Mouse (Mus musculus) limb, embryonic 10.5 days (tissue): ENCODE data around the gene Tifab. TPM values are rescaled to one million over a fixed set of nuclear protein-coding genes. Genes with fewer than 3 reads are reported as not detected.
"Not testable (repeated sequence)": the region's sequence is repeated elsewhere in the genome, so short reads cannot be mapped to it uniquely, and the experiment has no call there.

ENCODE experiments used
- DNase-seq: peaks from one replicate; pipeline ENCODE4 v3.0.0-alpha.2; 2017; ENCODE audit warnings: low spot score
- H3K27ac ChIP-seq: fragments of 300-500 bp; sonication (generic); 2 replicates; pipeline ENCODE4 v1.5.1; 2016; ENCODE audit warnings: mild to moderate bottlenecking
- H3K27me3 ChIP-seq: fragments of 300-500 bp; sonication (generic); 2 replicates; pipeline ENCODE4 v1.6.1; 2016; ENCODE audit warnings: low read depth, mild to moderate bottlenecking; ENCODE audit not compliant: poor library complexity, severe bottlenecking
- H3K36me3 ChIP-seq: fragments of 300-500 bp; sonication (generic); 2 replicates; pipeline ENCODE4 v1.6.1; 2016; ENCODE audit warnings: mild to moderate bottlenecking, moderate library complexity
- H3K4me1 ChIP-seq: fragments of 300-500 bp; sonication (generic); 2 replicates; pipeline ENCODE4 v1.6.1; 2016
- H3K4me3 ChIP-seq: fragments of 300-500 bp; sonication (generic); 2 replicates; pipeline ENCODE4 v1.5.1; 2016; ENCODE audit warnings: mild to moderate bottlenecking, moderate library complexity
- H3K9me3 ChIP-seq: fragments of 300-500 bp; sonication (generic); replicated peaks from 2 replicates; pipeline ENCODE4 v1.6.1; 2016; ENCODE audit warnings: mild to moderate bottlenecking
- WGBS: fragments of 180-500 bp; shearing (Covaris S2); methylation state at CpG from one replicate; pipeline ENCODE4 v1.1.7; 2016; 5-methylcytosine and 5-hydroxymethylcytosine counted together
- polyA plus RNA-seq: library from polyadenylated mRNA; unstranded; fragments of >200 nt; fragmentation: Nextera tagmentation; extraction: Ambion mirVana; gene quantifications from 2 replicates; pipeline ENCODE4 v1.2.1, GENCODE M21; 2016

Gene Tifab
- polyA plus RNA-seq, 1 experiment from 2014 or later, result 1.2 TPM

GRCm38 (mm10) chr13:56199506-56199905 lies 20.8 kb upstream of the Tifab start:
- WGBS, result 73% methylated on average over 8 of the region's 8 CpGs
- no peak overlapping the region for H3K4me3 ChIP-seq
- H3K27me3 ChIP-seq, result peaks cover 27% of the 10 kb centered on the region
- no peaks in the 10 kb centered on the region for H3K9me3 ChIP-seq
- DNase-seq, result no peak
- H3K27ac ChIP-seq, result no peak overlapping the region
- peaks cover 20% of the 10 kb centered on the region for H3K4me1 ChIP-seq
- no peaks in the 10 kb centered on the region for H3K36me3 ChIP-seq

GRCm38 (mm10) chr13:56197473-56198266 lies 19.0 kb upstream of the Tifab start:
- Histone ChIP-seq H3K4me1 (peaks cover 20% of the 10 kb centered on the region), H3K9me3 (no peaks in the 10 kb centered on the region), H3K36me3 (no peaks in the 10 kb centered on the region), H3K4me3 (no peak overlapping the region), H3K27ac (peak overlapping the region; percentile 78), H3K27me3 (peaks cover 27% of the 10 kb centered on the region)
- DNase-seq, result peak; percentile 95
- 14% methylated on average over 15 of the region's 15 CpGs for WGBS

GRCm38 (mm10) chr13:56197031-56197430 lies 18.3 kb upstream of the Tifab start:
- WGBS, result 72% methylated on average over 12 of the region's 12 CpGs
- no peak for DNase-seq
- peak overlapping the region; percentile 78 for H3K27ac ChIP-seq
- no peak overlapping the region for H3K4me3 ChIP-seq
- peaks cover 27% of the 10 kb centered on the region for H3K27me3 ChIP-seq
- peaks cover 20% of the 10 kb centered on the region for H3K4me1 ChIP-seq
- no peaks in the 10 kb centered on the region for H3K9me3 ChIP-seq
- no peaks in the 10 kb centered on the region for H3K36me3 ChIP-seq

- H3K27me3 ChIP-seq, result peaks cover 27% of the 10 kb centered on the region
- H3K4me3 ChIP-seq, H3K9me3 ChIP-seq, H3K27ac ChIP-seq, DNase-seq, H3K36me3 ChIP-seq: not testable (repeated sequence)
- WGBS, result 96% methylated on average over 11 of the region's 11 CpGs
- H3K4me1 ChIP-seq, result peaks cover 20% of the 10 kb centered on the region
Measured at GRCm38 (mm10) chr13:56195824-56196223, 17.1 kb upstream of the Tifab start.

- H3K27me3 ChIP-seq, result peaks cover 17% of the 10 kb centered on the region
- H3K9me3 ChIP-seq, DNase-seq, H3K4me3 ChIP-seq, H3K36me3 ChIP-seq: not testable (repeated sequence)
- WGBS, result 93% methylated on average over 11 of the region's 11 CpGs
- H3K27ac ChIP-seq, result 0 out of 2 replicates have a peak overlapping the region, but pooled peaks have one; percentile 25
- H3K4me1 ChIP-seq, result peaks cover 17% of the 10 kb centered on the region
Measured at GRCm38 (mm10) chr13:56194181-56194580, 15.5 kb upstream of the Tifab start.

GRCm38 (mm10) chr13:56191225-56191624 lies 12.5 kb upstream of the Tifab start:
- H3K9me3 ChIP-seq, result no peaks in the 10 kb centered on the region
- no peaks in the 10 kb centered on the region for H3K36me3 ChIP-seq
- no peak overlapping the region for H3K4me3 ChIP-seq
- no peak overlapping the region for H3K27ac ChIP-seq
- WGBS, result 41% methylated on average over 3 of the region's 3 CpGs
- no peaks in the 10 kb centered on the region for H3K27me3 ChIP-seq
- no peak for DNase-seq
- 0 out of 2 replicates have a peak, but pooled peaks cover 2% of the 10 kb centered on the region for H3K4me1 ChIP-seq

- no peaks in the 10 kb centered on the region for H3K9me3 ChIP-seq
- H3K27ac ChIP-seq, result no peak overlapping the region
- WGBS, result 84% methylated on average over 5 of the region's 5 CpGs
- H3K36me3 ChIP-seq, result no peaks in the 10 kb centered on the region
- H3K4me1 ChIP-seq, result 0 out of 2 replicates have a peak, but pooled peaks cover 2% of the 10 kb centered on the region
- DNase-seq, result no peak
- no peaks in the 10 kb centered on the region for H3K27me3 ChIP-seq
- no peak overlapping the region for H3K4me3 ChIP-seq
Measured at GRCm38 (mm10) chr13:56189688-56190087, 11.0 kb upstream of the Tifab start.

- 93% methylated on average over 5 of the region's 5 CpGs for WGBS
- DNase-seq, result no peak
- H3K36me3 ChIP-seq, result no peaks in the 10 kb centered on the region
- no peaks in the 10 kb centered on the region for H3K4me1 ChIP-seq
- no peaks in the 10 kb centered on the region for H3K9me3 ChIP-seq
- H3K27ac ChIP-seq, result no peak overlapping the region
- H3K4me3 ChIP-seq, result no peak overlapping the region
- no peaks in the 10 kb centered on the region for H3K27me3 ChIP-seq
Measured at GRCm38 (mm10) chr13:56183687-56184086, 5.0 kb upstream of the Tifab start.

- H3K9me3 ChIP-seq, result no peaks in the 10 kb centered on the region
- 78% methylated on average over 8 of the region's 8 CpGs for WGBS
Measured at GRCm38 (mm10) chr13:56181424-56181823, 2.7 kb upstream of the Tifab start.

GRCm38 (mm10) chr13:56176310-56176709 lies 2.4 kb downstream of the Tifab start:
- H3K4me1 ChIP-seq, result peaks cover 55% of the 10 kb centered on the region
- no peak for DNase-seq
- 84% methylated on average over 9 of the region's 9 CpGs for WGBS
- H3K9me3 ChIP-seq, result no peaks in the 10 kb centered on the region
- no peaks in the 10 kb centered on the region for H3K36me3 ChIP-seq
- H3K27ac ChIP-seq, result peak overlapping the region; percentile 67
- H3K27me3 ChIP-seq, result no peaks in the 10 kb centered on the region
- H3K4me3 ChIP-seq, result no peak overlapping the region

More at GRCm38 (mm10) chr13:56181424-56181823, 2.7 kb upstream of the Tifab start:
- H3K4me1 ChIP-seq, result peaks cover 7% of the 10 kb centered on the region
- no peak overlapping the region for H3K4me3 ChIP-seq
- no peaks in the 10 kb centered on the region for H3K27me3 ChIP-seq
- no peaks in the 10 kb centered on the region for H3K36me3 ChIP-seq
- H3K27ac ChIP-seq, result peak overlapping the region; percentile 61
- no peak for DNase-seq

- Histone ChIP-seq H3K27me3 (no peaks in the 10 kb centered on the region), H3K36me3 (no peaks in the 10 kb centered on the region), H3K27ac (peak overlapping the region; percentile 67), H3K4me3 (no peak overlapping the region), H3K9me3 (no peaks in the 10 kb centered on the region), H3K4me1 (peaks cover 60% of the 10 kb centered on the region)
- no peak for DNase-seq
- WGBS, result 72% methylated on average over 4 of the region's 4 CpGs
Measured at GRCm38 (mm10) chr13:56175848-56176247, 2.8 kb downstream of the Tifab start.

GRCm38 (mm10) chr13:56172901-56173545 lies 5.7 kb downstream of the Tifab start:
- no peak for DNase-seq
- peaks cover 88% of the 10 kb centered on the region for H3K4me1 ChIP-seq
- WGBS, result 58% methylated on average over 7 of the region's 7 CpGs
- H3K36me3 ChIP-seq, result no peaks in the 10 kb centered on the region
- H3K27me3 ChIP-seq, result no peaks in the 10 kb centered on the region
- no peak overlapping the region for H3K4me3 ChIP-seq
- H3K9me3 ChIP-seq, result no peaks in the 10 kb centered on the region
- H3K27ac ChIP-seq, result peak overlapping the region; percentile 91

GRCm38 (mm10) chr13:56172106-56172505 lies 6.6 kb downstream of the Tifab start:
- Histone ChIP-seq H3K36me3 (no peaks in the 10 kb centered on the region), H3K9me3 (no peaks in the 10 kb centered on the region), H3K4me1 (peaks cover 95% of the 10 kb centered on the region), H3K4me3 (no peak overlapping the region), H3K27ac (peak overlapping the region; percentile 91), H3K27me3 (no peaks in the 10 kb centered on the region)
- no peak for DNase-seq
- 84% methylated on average over 7 of the region's 7 CpGs for WGBS
